13 mouse cellular contexts compared by ENCODE assay signal in the genomic region with DNA sequence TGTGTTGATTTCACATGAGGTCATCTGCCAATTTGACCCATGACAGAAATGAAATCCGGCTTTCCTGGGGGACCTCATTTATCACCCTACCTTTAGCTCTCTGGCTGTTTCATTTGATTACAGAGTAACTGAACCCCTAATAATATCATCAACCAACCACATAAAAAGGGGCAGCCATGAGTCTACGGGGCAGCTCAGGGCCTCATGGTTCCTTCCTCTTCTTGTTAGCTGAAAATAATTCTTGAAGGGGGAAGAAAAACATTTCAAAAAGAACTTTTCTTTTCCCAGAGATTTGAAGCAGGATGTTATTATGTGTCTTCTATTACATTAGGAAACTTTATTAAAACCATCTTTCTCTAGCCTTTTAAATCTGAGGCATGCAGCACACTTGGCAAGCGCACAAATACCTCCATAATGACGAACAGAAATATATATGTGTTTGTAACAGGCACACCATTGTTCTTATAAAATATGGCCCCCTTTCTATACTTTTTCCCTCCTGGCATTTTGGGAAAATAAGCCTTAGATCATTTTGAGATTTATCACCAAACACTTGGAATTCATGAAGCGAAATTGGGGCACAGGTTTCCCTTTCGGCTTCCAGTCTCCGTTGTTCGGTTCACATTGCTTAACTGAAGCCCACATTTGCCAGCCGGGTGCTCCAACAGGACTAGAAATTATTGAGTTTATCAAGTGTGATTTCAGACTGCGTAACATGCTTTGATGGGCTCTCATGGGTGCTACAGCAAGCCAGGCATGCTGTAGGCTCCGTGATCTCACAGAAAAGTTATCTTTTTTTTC.
DNase-seq lines count a peak whose midpoint lies in the region; ATAC-seq lines count a peak whose summit lies in the region.
"Had no signal": no experiment of that assay in that cellular context is flagged by ENCODE, and none has a peak within 500 bp of the region (broad histone marks: within the 10 kb centered on the region; RNA-seq: fewer than 3 reads in every experiment).

No protein-coding gene starts in this region.

- WGBS in embryonic facial prominence, embryonic 14.5 days: 28% methylated on average over 11 of the region's 11 CpGs
- 30% methylated on average over 11 of the region's 11 CpGs for WGBS in limb, embryonic 15.5 days

- H3K4me1 ChIP-seq in embryonic facial prominence, embryonic 14.5 days (ENCODE audit: control insufficient read depth, insufficient read depth, low read length): peaks cover 34% of the 10 kb centered on the region
- H3K4me1 ChIP-seq in limb, embryonic 15.5 days: peaks cover 28% of the 10 kb centered on the region

- ATAC-seq in embryonic facial prominence, embryonic 14.5 days (ENCODE audit: low read depth): peak; percentile 82
- ATAC-seq in limb, embryonic 15.5 days (ENCODE audit: insufficient number of reproducible peaks, low FRiP score, low TSS enrichment, low read depth): peak; percentile 25; the same call in 1 of the 2 replicates
- ATAC-seq: forebrain, embryonic 14.5 days had no signal

- peak; percentile 86 for DNase-seq in heart, adult 11 months
- DNase-seq in heart, adult 18-20 months: no peak
- peak; percentile 38 for DNase-seq in lung, postnatal 25 days (ENCODE audit: low spot score)
- no peak for DNase-seq in lung, postnatal 14 days
- DNase-seq in embryonic facial prominence, embryonic 14.5 days (ENCODE audit: low spot score): peak; percentile 93
- DNase-seq in adrenal gland, postnatal 25 days: no peak
- DNase-seq in layer of hippocampus, postnatal 14 days (ENCODE audit: low spot score in 2 of 2): no peak
- DNase-seq: left cerebral cortex, postnatal 4 days; right cerebral cortex, postnatal 25 days had no signal

- peak overlapping the region; percentile 89 for H3K27ac ChIP-seq in embryonic facial prominence, embryonic 14.5 days (replicated peaks; ENCODE audit: low read depth, low read length)
- peak overlapping the region; percentile 73 for H3K27ac ChIP-seq in limb, embryonic 15.5 days
- H3K27ac ChIP-seq: kidney, embryonic 15.5 days had no signal

- no peaks in the 10 kb centered on the region for H3K9me3 ChIP-seq in embryonic facial prominence, embryonic 14.5 days (ENCODE audit: control insufficient read depth, low read length)
- no peaks in the 10 kb centered on the region for H3K9me3 ChIP-seq in limb, embryonic 15.5 days
- H3K9me3 ChIP-seq: G1E; kidney, embryonic 15.5 days had no signal

- no peaks in the 10 kb centered on the region for H3K27me3 ChIP-seq in embryonic facial prominence, embryonic 14.5 days (replicated peaks; ENCODE audit: control insufficient read depth, insufficient read depth, low read length)
- H3K27me3 ChIP-seq in limb, embryonic 15.5 days: no peaks in the 10 kb centered on the region
- H3K27me3 ChIP-seq: kidney, embryonic 15.5 days had no signal

- H3K36me3 ChIP-seq in embryonic facial prominence, embryonic 14.5 days (ENCODE audit: control insufficient read depth, insufficient read depth, low read length): no peaks in the 10 kb centered on the region
- H3K36me3 ChIP-seq in limb, embryonic 15.5 days: no peaks in the 10 kb centered on the region
- H3K36me3 ChIP-seq: G1E; kidney, embryonic 15.5 days had no signal

- H3K4me2 ChIP-seq in embryonic facial prominence, embryonic 14.5 days (ENCODE audit: low read depth, low read length): peak overlapping the region; percentile 23
- peak overlapping the region; percentile 19 for H3K4me2 ChIP-seq in limb, embryonic 15.5 days
- H3K4me2 ChIP-seq: kidney, embryonic 15.5 days had no signal

- H3K4me3 ChIP-seq in embryonic facial prominence, embryonic 14.5 days (ENCODE audit: low read depth, low read length): no peak overlapping the region
- no peak overlapping the region for H3K4me3 ChIP-seq in limb, embryonic 15.5 days
- H3K4me3 ChIP-seq: kidney, embryonic 15.5 days had no signal

- no peak overlapping the region for H3K9ac ChIP-seq in embryonic facial prominence, embryonic 14.5 days (ENCODE audit: low read depth, low read length)
- H3K9ac ChIP-seq in limb, embryonic 15.5 days: no peak overlapping the region
- H3K9ac ChIP-seq: kidney, embryonic 15.5 days had no signal

Comparison
In these comparisons a context has a peak if more than half of its experiments do, and no peak if none do; other contexts are left out.
1. DNase-seq: peak in heart, adult 11 months (single experiment), lung, postnatal 25 days (single experiment) and embryonic facial prominence, embryonic 14.5 days (single experiment); none in heart, adult 18-20 months (0 of 2), lung, postnatal 14 days (single experiment), adrenal gland, postnatal 25 days (single experiment) and layer of hippocampus, postnatal 14 days (0 of 2).